Mouse (Mus musculus) intestine, embryonic 16.5 days (tissue): ENCODE data around the gene Igfbp2. TPM values are rescaled to one million over a fixed set of nuclear protein-coding genes. Genes with fewer than 3 reads are reported as not detected.

Experiments used
- ATAC-seq: fragments of 200-750 bp; cut with Nextera tagmentation; 2 replicates; pipeline ENCODE4 v1.8.0; 2017; ENCODE audit warnings: moderate TSS enrichment, moderate library complexity
- H3K27ac ChIP-seq: fragments of 300-500 bp; sonication (generic); 2 replicates; pipeline ENCODE4 v1.5.1; 2014; ENCODE audit warnings: mild to moderate bottlenecking, low read length
- H3K27me3 ChIP-seq: fragments of 300-500 bp; sonication (generic); replicated peaks from 2 replicates; pipeline ENCODE4 v1.6.1; 2014; ENCODE audit warnings: low read length, control low read depth, mixed read lengths; ENCODE audit not compliant: control insufficient read depth, insufficient read depth
- H3K36me3 ChIP-seq: fragments of 300-500 bp; sonication (generic); 2 replicates; pipeline ENCODE4 v1.6.1; 2014; ENCODE audit warnings: low read length, control low read depth; ENCODE audit not compliant: control insufficient read depth, insufficient read depth
- H3K4me1 ChIP-seq: fragments of 300-500 bp; sonication (generic); 2 replicates; pipeline ENCODE4 v1.6.1; 2014; ENCODE audit warnings: low read length, control low read depth, mixed read lengths; ENCODE audit not compliant: control insufficient read depth, insufficient read depth
- H3K4me2 ChIP-seq: fragments of 300-500 bp; sonication (generic); 2 replicates; pipeline ENCODE4 v1.6.1; 2014; ENCODE audit warnings: low read depth, low read length, control low read depth
- H3K4me3 ChIP-seq: fragments of 300-500 bp; sonication (generic); 2 replicates; pipeline ENCODE4 v1.5.1; 2014; ENCODE audit warnings: mild to moderate bottlenecking, low read length
- H3K9ac ChIP-seq: fragments of 300-500 bp; sonication (generic); 2 replicates; pipeline ENCODE4 v1.6.1; 2014; ENCODE audit warnings: low read depth, low read length
- H3K9me3 ChIP-seq: fragments of 300-500 bp; sonication (generic); 2 replicates; pipeline ENCODE4 v1.6.1; 2016; ENCODE audit warnings: low read length, control low read depth; ENCODE audit not compliant: control insufficient read depth
- WGBS: fragments of 180-500 bp; shearing (Covaris S2); extraction: QIAGEN DNeasy Blood & Tissue Kit; methylation state at CpG from one replicate; pipeline ENCODE4 v1.1.7; 2014; 5-methylcytosine and 5-hydroxymethylcytosine counted together
- polyA plus RNA-seq: library from polyadenylated mRNA; unstranded; fragments of >200 nt; fragmentation: Nextera tagmentation; extraction: Ambion mirVana; gene quantifications from 2 replicates; pipeline ENCODE4 v1.2.1, GENCODE M21; 2015

Gene Igfbp2
- polyA plus RNA-seq, 1 experiment from 2014 or later = 127 TPM

DNA sequence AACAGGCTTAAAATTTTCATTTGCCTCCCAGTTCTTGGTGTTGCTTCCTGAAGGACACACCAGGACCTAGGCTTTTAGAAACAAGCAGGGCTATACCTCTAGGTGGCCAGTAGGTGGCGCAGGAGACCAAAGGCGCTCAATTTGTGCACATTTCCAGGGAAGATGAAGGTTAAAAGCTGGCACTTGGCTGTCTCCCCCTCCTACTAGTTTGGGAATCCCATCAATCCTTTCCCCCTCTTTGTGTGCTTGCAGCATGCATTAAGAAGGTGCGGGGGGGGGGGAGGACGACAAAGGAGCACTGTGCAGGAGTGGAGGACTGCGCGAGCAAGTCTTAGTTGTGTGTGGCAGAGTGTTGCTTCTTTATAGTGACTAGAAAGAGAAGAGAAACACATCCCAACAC lies 41.6 kb downstream of the Igfbp2 start:
- 24% methylated on average over 6 of the region's 6 CpGs for WGBS
- Histone ChIP-seq H3K9me3 (no peaks in the 10 kb centered on the region), H3K9ac (no peak overlapping the region), H3K4me1 (peaks cover 9% of the 10 kb centered on the region), H3K27me3 (no peaks in the 10 kb centered on the region), H3K4me2 (no peak overlapping the region), H3K36me3 (no peaks in the 10 kb centered on the region), H3K27ac (no peak overlapping the region), H3K4me3 (no peak overlapping the region)
- ATAC-seq = no peak

DNA sequence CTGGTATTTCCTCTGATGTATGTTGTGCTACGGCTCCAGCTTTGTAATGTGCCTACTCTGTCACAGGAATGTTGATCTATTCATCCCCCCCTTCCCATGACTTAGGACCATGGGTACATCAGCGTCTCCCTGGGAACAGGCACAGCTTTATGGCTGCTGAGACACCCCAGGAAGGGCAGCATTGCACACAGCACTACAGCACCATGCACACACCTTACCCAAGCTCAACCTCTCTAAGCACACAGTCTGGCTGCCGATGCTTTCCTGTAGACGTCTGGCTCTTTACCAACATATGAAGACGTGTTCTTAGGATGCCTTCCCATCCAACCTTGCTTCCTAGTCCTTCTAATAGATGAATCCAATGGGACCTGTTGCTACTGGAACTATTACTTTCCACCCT lies 42.1 kb downstream of the Igfbp2 start:
- H3K4me3 ChIP-seq = no peak overlapping the region
- H3K4me2 ChIP-seq = no peak overlapping the region
- H3K9me3 ChIP-seq = no peaks in the 10 kb centered on the region
- H3K4me1 ChIP-seq = peaks cover 11% of the 10 kb centered on the region
- no peak overlapping the region for H3K9ac ChIP-seq
- ATAC-seq = no peak
- no peaks in the 10 kb centered on the region for H3K27me3 ChIP-seq
- no peak overlapping the region for H3K27ac ChIP-seq
- 66% methylated on average over 5 of the region's 5 CpGs for WGBS
- no peaks in the 10 kb centered on the region for H3K36me3 ChIP-seq

DNA sequence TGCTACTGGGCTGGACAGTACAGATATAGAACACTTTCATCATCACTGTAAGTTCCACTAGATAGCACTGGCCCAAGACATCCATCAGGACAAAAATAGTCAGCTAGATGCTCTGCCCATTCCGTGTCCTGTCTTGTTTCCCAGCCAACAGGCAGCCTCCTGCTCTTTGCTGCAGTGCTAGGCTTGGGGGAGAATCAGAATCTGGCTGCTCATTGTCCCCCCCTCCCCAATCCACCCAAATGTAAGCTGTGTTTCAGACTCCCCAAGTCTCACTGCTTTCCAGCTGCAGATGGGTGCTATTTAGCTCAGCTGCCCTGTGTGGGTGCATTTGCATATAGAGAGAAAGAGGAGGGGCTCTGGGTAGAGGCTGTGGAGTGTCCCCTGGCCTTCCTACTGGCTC lies 43.0 kb downstream of the Igfbp2 start:
- H3K4me1 ChIP-seq = peaks cover 17% of the 10 kb centered on the region
- 57% methylated on average over 1 of the region's 1 CpGs for WGBS
- no peak overlapping the region for H3K4me2 ChIP-seq
- no peak overlapping the region for H3K27ac ChIP-seq
- H3K27me3 ChIP-seq = no peaks in the 10 kb centered on the region; the same call in 1 of the 2 replicates
- H3K9ac ChIP-seq = no peak overlapping the region
- no peaks in the 10 kb centered on the region for H3K36me3 ChIP-seq
- no peaks in the 10 kb centered on the region for H3K9me3 ChIP-seq
- ATAC-seq = no peak
- H3K4me3 ChIP-seq = no peak overlapping the region

DNA sequence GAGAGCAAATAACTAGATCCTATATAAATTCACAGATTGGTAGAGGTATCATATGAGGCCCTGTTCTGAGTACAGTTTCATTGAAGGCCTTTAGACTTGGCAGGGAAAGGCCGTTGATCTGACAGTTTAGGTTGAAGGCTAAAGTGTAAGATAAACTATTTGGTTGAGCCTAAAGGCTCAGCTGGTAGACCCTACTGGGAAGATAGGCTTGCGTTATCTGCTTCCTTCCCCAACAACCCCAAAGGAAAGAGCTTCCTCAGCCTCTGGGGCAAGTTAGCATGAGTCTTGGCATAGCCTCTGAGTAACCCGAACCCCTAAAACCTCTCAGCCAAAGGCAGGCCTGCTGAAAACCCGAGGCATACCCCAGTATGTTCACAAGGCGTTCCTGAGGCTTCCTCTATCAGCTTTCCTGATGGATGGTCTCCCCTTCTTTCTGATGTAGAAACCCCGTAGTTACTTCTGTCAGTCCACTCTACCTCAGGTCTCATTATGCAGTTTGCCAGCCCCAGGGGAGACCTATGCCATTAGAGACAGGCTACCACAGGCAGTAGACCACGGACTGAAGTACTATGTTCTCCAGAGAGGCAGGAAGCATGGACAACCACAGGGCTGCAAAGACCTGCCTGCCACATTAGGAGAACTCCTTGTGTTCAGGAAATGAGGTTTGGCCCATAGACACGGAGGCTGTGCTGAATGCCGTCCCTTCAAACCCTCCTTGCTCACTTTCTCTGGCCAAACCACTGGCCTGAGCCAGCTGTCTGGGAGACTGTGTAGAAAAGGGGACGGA lies 44.3 kb downstream of the Igfbp2 start:
- ATAC-seq = no peak
- H3K9me3 ChIP-seq = no peaks in the 10 kb centered on the region
- no peak overlapping the region for H3K9ac ChIP-seq
- no peaks in the 10 kb centered on the region for H3K36me3 ChIP-seq
- H3K4me2 ChIP-seq = no peak overlapping the region
- no peak overlapping the region for H3K4me3 ChIP-seq
- WGBS = 77% methylated on average over 10 of the region's 10 CpGs
- no peaks in the 10 kb centered on the region; the same call in 1 of the 2 replicates for H3K27me3 ChIP-seq
- H3K27ac ChIP-seq = no peak overlapping the region
- H3K4me1 ChIP-seq = peaks cover 25% of the 10 kb centered on the region

DNA sequence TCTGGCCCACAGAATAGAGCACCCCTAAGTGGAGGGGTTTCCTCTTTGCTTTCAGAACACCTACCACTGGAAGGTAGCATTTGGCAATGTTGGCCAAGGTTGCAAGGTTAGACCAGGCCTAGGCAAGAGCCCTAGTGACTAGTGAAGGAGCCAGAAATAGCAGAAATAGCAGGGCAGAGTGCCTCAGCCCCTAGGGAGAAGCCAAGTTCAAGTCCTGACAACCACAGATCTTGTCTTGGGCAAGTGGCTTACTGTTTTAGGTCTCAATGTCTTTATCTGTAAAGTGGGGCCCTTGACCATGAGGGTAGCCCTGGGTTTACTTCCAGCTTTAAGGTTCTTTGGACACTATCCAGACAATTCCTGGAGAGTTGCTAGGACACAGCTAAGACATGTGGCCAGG lies 45.0 kb downstream of the Igfbp2 start:
- Histone ChIP-seq H3K9me3 (no peaks in the 10 kb centered on the region), H3K4me3 (no peak overlapping the region), H3K4me1 (peaks cover 25% of the 10 kb centered on the region), H3K4me2 (no peak overlapping the region), H3K9ac (no peak overlapping the region), H3K27ac (no peak overlapping the region), H3K36me3 (no peaks in the 10 kb centered on the region), H3K27me3 (no peaks in the 10 kb centered on the region; the same call in 1 of the 2 replicates)
- no peak for ATAC-seq

DNA sequence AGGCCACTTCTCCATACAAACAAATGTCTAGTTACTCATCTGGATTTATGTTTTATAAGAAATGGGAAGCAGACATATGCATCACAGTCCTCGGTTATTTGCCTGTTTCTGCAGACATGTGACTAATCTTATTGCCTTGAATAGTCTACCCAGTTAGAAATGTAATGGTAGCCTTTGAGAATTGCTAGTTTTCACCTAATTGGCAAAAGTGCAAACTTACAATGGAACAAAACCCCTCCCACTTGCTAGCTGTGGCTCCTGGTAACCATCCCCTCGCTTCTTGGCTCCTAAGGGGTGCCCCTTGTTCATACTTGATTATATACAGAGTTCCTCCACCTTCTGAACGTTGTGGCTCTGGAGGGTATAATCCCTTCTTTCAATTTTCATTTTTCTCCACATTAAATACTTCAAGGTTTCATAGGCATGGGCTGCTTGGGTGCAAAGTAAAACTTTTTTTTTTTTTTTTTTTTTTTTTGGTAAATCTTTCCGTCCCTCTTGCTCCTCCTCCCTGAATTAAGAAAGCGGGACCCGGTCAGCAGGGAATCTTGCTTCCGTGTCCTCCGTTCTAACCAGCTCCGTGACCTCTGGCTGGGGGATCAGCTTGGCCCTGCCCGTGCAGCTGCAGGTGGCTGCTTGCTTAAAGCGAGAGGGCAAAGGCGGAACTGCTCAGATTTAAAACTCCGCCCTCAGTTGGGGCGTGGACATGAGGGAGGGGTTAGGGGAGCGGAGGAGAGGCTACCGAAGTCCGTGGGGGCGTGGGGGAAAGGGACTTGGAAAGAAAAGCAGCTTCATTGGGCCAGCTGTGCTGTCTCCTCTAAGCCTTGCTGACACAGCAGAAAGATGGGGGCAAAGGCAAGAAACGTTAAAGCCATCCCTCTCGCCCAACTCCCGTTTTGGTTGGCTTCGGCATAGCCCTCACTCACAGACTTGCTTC lies 45.6 kb downstream of the Igfbp2 start:
- Histone ChIP-seq H3K9me3 (no peaks in the 10 kb centered on the region), H3K27me3 (no peaks in the 10 kb centered on the region; the same call in 1 of the 2 replicates), H3K27ac (peak overlapping the region; percentile 46), H3K4me1 (peaks cover 25% of the 10 kb centered on the region), H3K4me2 (peak overlapping the region; percentile 92), H3K36me3 (no peaks in the 10 kb centered on the region), H3K9ac (peak overlapping the region; percentile 44), H3K4me3 (peak overlapping the region; percentile 53)
- WGBS = 6% methylated on average over 22 of the region's 22 CpGs
- peak; percentile 63 for ATAC-seq

DNA sequence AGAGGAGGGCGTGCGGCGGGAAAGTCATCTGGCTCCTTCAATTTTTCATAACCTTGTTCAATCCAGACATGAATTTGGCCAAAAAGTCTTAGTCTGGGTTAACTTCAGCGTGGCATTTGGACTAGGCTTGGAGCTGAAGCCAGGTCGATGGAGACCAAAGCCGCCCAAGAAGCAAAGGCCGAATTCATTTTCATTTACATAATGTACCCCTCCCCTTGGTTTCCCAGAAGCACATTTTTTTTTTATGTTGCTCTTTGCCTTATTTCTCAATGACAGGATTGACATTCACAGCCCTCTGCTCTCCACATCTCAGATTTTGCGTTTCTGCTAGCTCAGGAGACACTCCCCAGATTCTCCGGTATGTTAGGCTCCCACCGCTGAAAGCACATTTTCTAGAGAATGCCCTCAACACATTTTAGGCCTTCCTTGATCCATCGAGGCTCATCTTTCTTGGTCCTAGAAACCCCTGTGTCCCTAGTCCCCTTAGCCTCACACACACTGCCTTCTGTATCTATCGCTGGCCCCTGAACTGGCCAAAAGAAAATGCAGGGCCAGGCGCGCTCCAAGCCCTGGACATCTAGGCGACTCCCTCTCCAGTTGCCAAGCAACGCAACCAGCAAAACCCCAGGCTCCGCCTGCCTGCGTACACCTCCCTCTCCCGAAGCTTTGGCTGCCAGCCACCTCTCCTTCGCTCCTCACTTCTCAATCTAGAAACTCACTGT lies 46.5 kb downstream of the Igfbp2 start:
- Histone ChIP-seq H3K4me1 (peaks cover 25% of the 10 kb centered on the region), H3K9me3 (no peaks in the 10 kb centered on the region), H3K27me3 (no peaks in the 10 kb centered on the region; the same call in 1 of the 2 replicates), H3K9ac (peak overlapping the region; percentile 45), H3K27ac (peak overlapping the region; percentile 46), H3K36me3 (no peaks in the 10 kb centered on the region), H3K4me2 (peak overlapping the region; percentile 92), H3K4me3 (peak overlapping the region; percentile 53)
- 2% methylated on average over 20 of the region's 20 CpGs for WGBS
- peak; percentile 54 for ATAC-seq

DNA sequence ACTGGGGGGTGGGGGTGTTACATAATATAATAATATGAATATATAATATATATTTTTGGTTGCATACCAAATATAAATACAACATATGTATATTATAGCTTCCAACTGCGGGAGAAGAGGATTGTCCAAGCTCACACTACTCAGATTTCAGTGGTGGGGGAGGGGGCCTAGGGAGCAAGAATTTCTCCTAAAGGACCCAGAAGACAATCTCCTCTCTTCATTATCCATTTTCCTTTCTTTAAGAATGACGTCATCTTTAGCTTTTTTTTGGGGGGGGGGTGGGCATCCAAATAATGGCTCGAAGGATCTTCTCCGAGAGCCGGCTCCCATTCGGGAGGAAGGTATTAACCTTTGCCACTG lies 47.0 kb downstream of the Igfbp2 start:
- Histone ChIP-seq H3K9me3 (no peaks in the 10 kb centered on the region), H3K36me3 (no peaks in the 10 kb centered on the region), H3K4me2 (peak overlapping the region; percentile 92), H3K4me3 (peak overlapping the region; percentile 53), H3K27ac (peak overlapping the region; percentile 5; the same call in 1 of the 2 replicates), H3K9ac (peak overlapping the region; percentile 46), H3K4me1 (peaks cover 25% of the 10 kb centered on the region), H3K27me3 (no peaks in the 10 kb centered on the region; the same call in 1 of the 2 replicates)
- whole genome bisulfite sequencing = 0% methylated on average over 6 of the region's 6 CpGs
- ATAC-seq = no peak; the same call in 1 of the 2 replicates
